Mouse (Mus musculus) left cerebral cortex, postnatal 10 days (tissue): Measurements from ENCODE around the gene Dnajb4. TPM values are rescaled to one million over a fixed set of nuclear protein-coding genes. Genes with fewer than 3 reads are reported as not detected.
A peak's percentile ranks its signal among the peaks of the same experiment; 100 is the strongest.
"Not testable (repeated sequence)": the region's sequence is repeated elsewhere in the genome, so short reads cannot be mapped to it uniquely, and the experiment has no call there.

Experiments used
- DNase-seq, 2 experiments: peaks; one replicate each; pipeline ENCODE4 v3.0.0; 2021 to 2022; ENCODE audit warnings: low spot score in 2 of 2, mixed read lengths in 1 of 2; ENCODE audit errors: extremely low spot score in 1 of 2
- intact Hi-C: fragments of 180-260 bp; cut with DNase I; formaldehyde crosslinking; loops from one replicate; pipeline ENCODE4 v1.15.1; 2025
- total RNA-seq, 2 experiments: library from RNA; stranded (reverse); gene quantifications; 2 replicates each; pipeline ENCODE4 v1.2.3; 2021

The Dnajb4 gene
- total RNA-seq, 2 experiments from 2014 or later, result 47.4 to 51.2 TPM

DNA sequence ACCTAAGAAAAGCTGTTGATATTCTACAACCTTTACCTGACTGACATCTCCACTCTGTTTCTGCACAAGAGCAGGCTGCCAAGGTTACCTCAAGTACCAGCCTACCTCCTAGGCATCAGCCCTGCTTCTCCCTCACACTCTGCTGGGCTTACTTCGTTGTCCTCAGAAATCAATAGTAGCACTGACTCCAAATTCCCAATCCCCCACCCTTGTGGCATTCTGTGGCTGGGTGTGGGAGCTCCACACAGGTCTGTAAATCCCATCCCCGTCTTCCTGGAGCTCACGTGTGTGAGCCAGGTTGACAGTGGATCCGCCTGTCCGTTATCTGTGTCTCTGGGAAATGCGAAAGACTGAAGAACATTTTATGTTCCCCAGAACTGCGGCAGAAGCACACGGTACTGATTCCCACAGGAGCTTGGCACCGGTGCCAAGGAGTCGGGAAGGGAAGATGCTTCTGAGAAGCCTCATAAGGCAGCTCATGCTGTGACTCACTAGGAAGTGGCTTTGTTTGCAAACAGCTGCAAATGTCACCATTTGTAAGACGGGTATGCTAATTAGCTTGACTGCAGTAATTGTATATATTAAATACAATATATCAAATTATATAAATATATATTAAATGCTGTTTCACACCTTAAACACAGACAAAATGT, 54.7 kb downstream of the Dnajb4 start:
- intact Hi-C loops, result no loop called here
- DNase-seq, result peak; percentile 44 to 47

DNA sequence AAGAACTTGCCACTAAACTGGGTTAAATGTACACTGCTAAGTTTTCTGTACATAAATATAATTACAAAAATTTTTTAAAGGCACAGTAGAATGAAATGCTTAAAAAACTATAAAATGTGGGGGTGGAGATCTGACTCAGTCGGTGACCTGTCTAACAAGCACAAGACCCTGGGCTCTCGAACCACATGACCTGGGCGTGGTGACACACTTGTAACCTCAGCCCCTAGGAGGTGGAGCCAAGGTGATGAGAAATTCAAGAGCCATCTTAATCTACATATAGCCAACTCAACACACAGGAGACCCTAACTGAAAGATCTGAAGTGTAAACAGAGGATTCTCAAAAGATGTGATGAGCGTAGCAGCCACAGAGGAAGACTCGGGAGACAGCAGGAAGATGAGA, 56.0 kb downstream of the Dnajb4 start:
- no peak for DNase-seq
- intact Hi-C loops, result no loop called here

DNA sequence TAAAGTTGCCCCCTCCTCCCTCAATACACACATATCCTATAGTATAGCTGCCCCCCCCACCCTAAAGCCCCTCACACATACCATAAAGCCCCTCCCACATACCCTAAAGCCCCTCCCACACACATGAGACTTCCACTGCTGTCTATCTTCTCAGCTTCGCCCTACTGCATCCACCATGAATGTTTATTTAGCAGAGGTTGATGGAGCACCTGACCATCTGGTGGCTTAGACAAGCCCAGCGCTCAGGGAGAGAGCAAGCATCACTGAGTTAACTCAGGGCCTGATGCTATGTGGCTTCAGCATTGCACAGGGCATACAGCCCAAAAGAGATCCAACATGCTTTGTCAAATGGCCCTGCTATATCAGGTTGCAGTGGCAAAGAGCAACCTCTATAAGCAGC, 57.0 kb downstream of the Dnajb4 start:
- no peak for DNase-seq
- intact Hi-C loops, result no loop called here

DNA sequence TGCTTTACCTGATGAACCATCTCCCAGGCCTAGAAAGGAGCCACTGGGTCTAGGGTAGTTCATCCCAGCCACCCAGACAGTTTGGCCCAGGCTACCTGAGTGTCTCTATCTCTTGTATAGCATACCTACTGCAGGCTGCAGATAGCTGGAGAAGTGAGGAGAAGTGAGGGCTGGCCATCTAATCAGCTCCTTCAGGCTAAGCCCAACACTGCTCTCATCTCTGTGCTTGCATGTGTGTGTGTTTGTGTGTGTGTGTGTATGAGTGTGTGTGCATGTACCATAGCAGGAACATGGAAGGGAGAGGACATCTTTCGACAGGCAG, 57.7 kb downstream of the Dnajb4 start:
- intact Hi-C loops, result no loop called here
- DNase-seq, result no peak

DNA sequence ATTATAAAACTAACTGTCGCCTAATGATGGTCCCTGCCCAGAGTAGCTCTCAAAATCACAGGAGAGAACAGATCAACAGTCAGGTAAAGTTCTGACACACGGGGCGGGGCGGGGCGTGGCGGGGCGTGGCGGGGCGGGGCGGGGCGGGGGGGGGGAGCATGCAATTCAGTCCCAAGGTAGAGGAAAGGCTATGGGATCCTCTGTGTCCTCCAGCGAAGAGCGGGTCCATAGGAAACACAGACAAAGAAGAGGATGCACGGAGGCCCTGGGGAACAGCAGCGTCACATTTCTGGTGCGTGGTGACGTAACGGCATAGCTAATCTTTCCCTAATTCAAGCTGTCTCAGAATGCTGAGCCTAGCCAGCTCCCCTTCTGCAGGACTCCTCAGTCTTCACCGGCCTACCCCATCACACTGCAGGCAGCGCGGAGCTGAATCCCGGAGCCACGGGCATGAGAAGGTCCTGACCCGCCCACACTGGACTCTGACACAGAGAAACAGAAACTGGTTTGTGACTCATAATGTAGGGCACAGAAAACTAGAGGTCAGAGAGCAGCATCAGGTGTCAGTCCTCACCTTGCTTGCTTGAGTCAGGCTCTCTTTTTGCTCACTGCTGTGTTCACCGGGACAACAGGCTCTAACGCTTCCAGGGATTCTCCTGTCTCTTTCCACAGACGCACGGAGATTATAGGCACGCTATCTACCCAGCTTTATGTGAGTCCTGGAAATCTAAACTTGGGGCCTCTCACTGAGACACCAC, 58.2 kb downstream of the Dnajb4 start:
- DNase-seq, result no peak
- intact Hi-C loops, result no loop called here

DNA sequence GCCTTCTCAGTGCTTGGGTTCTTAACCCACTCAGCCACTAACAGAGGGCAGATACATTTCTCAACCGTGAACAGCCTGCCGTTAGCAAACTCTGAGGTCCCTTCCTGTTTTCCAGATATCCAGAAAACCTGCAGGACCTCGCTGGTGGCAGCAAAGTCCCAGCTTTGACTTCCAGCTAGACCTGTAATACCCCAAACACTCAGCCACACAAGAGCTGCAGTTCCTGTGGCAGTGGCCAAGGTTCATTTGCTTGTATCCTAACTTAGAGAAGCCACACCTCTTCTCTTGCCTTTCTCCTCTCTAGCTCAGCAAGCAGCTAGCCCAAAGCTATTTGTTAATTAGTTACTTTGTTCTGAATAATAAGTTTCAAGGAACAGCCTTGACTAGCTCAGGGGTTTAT, 60.2 kb downstream of the Dnajb4 start:
- DNase-seq, result no peak
- intact Hi-C loops, result no loop called here

DNA sequence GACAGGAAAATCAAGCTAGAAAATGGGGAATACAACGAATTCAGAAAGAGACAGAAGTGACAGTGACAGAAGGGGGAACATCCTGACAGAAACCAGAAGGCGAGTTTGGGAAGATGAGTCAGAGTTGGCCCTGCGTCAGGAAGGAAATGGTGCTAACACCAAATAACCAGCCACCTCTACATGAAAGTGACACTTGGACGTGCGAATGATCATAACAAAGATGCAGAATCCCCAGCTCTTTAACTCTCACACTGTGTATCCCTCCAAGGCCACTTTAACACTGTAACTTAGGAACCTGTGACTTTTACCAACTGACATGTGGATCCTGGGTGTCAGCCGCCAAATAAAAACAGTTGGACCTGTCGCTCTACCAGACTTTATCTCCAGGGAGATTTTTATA, 60.7 kb downstream of the Dnajb4 start:
- no peak for DNase-seq
- intact Hi-C loops, result no loop called here

DNA sequence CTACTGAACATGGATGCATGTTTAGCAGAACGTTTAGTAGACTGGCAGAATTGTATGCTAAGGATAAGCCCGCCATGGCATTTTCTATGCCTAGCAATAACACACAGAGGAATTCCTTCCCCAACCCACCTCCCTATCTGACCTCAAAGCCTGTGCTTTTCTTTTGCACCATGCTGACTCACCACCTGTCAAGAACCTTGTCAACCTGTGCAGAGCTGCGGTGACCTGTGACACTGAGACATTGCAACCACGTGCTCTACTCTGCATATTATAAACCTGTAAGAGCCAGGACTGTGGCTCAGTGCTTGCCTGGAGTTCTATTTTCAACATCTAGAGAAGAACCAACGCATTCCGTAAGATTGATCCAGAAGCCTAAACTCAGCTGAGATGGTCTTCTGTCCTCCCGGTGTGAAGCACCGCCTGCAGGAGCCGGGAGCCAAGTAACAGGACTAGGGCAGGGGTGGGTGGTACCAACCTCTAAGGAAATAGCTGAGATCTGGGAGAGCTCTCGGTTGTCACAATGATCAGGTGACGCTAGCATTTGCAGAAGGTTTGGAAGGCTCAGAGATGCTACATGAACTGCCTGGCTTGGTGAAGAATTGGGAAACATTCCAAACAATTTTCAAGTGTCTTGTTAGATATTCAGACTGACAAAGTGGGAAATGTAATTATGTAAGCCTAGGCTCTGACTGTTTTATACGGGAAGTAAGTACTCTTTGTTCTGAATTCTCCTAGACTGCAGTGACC, 62.8 kb downstream of the Dnajb4 start:
- no peak for DNase-seq
- intact Hi-C loops, result no loop called here

DNA sequence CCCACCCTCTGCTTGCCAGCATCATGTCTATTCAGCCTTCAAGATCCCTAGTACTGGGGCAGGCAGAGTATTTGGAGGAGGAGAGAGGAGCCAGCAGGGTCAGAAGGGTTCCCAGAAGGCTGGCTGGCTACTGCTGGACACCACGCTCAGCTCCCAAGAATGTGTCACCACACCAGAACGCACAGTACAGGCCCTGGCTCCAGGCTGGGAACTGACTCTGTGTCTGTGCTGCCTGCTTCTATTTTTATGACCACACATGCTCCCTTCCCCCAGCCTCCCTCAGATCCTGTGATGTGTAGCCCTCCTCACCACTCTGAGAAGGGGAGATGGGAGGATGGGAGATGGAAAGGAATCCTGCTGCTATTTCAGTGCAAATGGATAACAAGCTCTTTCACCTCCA, 64.9 kb downstream of the Dnajb4 start:
- peak; percentile 34 to 54 for DNase-seq
- intact Hi-C loops, result no loop called here

DNA sequence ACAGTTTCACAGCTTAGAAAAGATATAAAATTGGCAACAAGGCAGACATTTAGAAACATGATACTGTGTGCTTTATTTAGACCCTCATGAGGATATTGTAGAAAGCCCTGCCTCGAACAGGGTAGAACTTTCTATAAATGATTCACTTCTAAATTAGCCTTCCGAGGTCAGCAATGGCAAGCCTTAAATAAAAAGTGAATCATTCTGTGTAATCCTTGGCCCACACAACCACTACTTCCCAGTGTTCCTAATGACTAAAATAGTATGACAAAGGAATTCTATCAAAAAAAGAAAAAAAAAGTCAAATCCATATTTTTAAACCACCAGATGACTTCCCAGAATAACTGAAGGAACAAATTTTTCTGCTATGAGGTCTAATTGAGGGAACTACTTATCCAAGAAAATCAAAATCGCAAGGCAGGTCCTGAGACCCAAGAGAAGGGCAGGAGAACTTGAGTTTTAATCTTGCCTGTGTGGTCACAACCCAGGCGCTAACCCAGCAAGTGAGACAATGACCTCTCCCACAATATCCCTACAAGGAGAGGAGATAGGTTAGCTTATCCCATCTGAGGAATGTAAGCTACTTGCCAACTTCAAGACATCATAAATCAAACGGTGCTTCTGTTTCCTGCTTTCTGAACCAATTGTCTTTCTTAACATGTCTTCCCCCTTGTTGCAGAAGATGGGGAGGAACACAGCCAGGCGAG, 67.0 kb downstream of the Dnajb4 start:
- intact Hi-C loops, result no loop called here
- DNase-seq, result no peak

DNA sequence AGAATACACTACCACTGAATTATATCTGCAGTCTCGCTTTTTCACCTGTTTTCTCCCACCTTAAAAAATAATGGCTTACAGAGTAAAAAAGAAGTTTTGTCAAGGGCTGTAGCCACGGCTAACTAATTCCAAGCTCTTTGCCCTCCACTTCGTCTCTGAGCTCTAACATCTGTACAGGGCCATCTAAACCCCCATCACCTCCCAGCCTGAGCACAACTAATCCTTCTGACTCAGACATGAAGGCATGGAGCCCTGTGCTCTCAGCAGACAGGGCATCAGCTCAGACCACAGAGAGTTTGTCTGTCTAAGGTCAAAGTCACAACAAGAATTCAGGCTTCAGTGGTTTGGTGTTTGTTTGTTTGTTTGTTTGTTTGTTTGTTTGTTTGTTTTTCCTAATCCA, 68.0 kb downstream of the Dnajb4 start:
- DNase-seq, result no peak

DNA sequence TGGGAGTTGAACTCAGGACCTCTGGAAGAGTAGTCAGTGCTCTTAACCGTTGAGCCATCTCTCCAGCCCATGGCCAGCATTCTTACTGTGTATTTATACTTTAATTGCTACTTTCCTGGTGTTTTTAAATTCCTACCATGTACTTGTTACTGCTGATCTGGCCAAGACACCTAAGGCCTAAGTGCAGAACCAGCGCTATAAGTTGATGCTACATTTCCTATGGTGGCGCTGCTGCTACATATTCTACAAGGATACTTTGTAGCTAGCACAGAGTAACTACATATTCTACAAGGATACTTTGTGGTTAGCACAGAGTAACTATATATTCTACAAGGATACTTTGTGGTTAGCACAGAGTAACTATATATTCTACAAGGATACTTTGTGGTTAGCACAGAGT, 70.8 kb downstream of the Dnajb4 start:
- DNase-seq, intact Hi-C loops: not testable (repeated sequence)

More for the DNA sequence above, 68.0 kb downstream of the Dnajb4 start:
- intact Hi-C loops, result no loop called here

DNA sequence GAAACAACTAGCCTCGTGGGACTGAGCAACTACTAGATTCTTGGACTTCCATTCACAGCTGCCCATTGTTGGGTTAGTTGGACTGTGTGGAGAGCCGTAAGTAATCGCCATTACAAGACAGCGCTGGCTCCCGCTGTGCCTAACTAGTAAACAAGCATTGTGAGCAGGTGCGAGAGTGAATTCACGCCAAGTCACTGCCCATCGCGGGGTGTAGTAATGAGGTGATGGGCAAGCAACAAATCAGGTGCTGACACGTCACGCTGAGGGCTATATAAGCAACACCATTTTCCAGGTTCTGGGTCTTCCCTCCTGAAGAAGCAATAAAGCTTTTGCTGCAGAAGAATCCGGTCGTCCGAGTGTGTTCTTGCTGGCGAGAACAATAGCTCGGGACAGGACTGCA, 74.0 kb downstream of the Dnajb4 start:
- DNase-seq, intact Hi-C loops: not testable (repeated sequence)

DNA sequence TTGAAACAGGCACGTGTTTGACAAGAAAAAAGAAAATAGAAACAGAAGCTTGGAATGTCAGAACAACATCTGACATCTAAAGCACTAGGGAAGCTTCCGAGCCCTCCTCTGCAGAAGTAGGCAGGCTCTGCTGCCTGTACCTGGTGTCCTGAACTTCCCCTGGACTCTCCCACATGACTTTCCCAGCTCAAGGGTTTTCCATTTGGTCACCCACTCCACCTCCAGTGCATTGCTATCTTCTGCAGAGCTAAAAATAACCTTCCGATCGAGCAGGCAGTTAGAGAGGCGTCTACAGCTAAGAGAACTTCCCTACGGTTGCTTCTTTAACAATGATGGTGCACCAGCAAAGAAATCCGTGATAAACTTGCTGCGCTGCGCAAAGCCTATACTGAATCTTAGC, 76.5 kb downstream of the Dnajb4 start:
- intact Hi-C loops, result no loop called here
- no peak for DNase-seq

DNA sequence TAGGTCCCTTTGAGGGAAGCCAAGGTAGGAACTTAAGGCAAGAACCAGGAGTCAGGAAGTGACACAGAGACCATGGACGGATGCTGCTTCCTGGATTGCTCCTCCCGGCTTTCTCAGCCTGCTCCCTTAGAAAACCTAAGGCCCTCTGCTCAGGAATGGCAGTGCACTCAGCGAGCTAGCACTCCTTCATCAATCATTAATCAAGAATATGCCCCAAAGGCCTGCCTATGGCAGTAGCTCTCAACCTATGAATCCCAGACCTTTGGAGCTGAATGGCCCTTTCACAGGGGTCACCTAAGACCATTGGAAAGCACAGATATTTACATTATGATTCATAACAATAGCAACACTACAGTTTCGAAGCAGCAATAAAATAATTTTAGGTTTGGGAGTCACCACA, 79.1 kb downstream of the Dnajb4 start:
- intact Hi-C loops, result no loop called here
- DNase-seq, result no peak

DNA sequence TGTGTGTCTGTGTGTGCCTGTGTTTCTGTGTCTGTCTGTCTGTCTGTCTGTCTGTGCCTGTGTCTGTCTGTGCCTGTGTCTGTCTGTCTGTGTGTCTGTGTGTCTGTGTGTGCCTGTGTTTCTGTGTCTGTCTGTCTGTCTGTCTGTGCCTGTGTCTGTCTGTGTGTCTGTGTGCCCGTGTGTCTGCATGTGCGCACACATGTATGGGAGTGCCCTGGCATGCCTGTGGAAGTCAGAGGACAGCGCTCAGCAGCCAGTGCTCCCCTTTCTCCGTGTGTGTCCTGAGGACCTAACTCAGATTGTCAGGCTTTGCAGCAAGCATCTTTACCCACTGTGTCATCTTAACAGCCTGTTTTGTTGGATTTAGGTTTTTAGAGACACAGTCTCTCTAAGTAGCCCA, 80.7 kb downstream of the Dnajb4 start:
- DNase-seq, intact Hi-C loops: not testable (repeated sequence)

DNA sequence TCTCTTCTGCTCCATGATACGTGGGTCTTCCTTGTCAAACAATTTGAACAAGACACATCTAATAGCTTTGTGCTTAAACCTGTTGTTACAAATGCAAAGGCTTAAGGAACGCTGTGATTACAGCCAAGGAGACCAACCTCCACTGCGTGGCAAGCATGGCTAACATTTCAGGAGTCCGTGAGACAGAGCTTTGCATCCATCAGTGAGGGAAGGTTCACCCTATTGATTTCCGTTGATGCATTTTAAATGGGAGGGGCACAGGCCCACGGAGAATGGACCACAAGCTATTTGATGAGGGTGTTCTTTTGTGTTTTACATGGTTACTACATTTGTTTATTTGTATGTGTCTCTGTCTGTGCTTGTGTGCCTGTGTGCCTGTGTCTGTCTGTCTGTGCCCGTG, 81.5 kb downstream of the Dnajb4 start:
- intact Hi-C loops, result no loop called here
- no peak for DNase-seq
